ENCODE assay signal across 21 mouse cellular contexts in genomic region chr4:63023465-63023864, GRCm38 (mm10). TPM values are rescaled to one million over a fixed set of nuclear protein-coding genes. Genes with fewer than 3 reads are reported as not detected.
DNase-seq lines count a peak whose midpoint lies in the region; TF ChIP-seq lines count a peak whose summit lies in the region.
"Had no signal": no experiment of that assay in that cellular context is flagged by ENCODE, and none has a peak within 500 bp of the region (broad histone marks: within the 10 kb centered on the region; RNA-seq: fewer than 3 reads in every experiment).

No protein-coding gene starts in this region.

- 95% methylated on average over 7 of the region's 7 CpGs for WGBS in kidney, adult 2 months

- no peak for TF ChIP-seq CTCF in kidney, adult 2 months (conservative IDR thresholded peaks at IDR 0.05; ENCODE audit: insufficient read depth, insufficient read length, low read depth, low read length)

- peaks cover 33% of the 10 kb centered on the region for H3K4me1 ChIP-seq in kidney, adult 2 months (ENCODE audit: control insufficient read depth, insufficient read depth, low read length)
- H3K4me1 ChIP-seq: forebrain, embryonic 12.5 days had no signal

- H3K27ac ChIP-seq in kidney, adult 2 months (ENCODE audit: insufficient read depth, low read depth, low read length), result no peak overlapping the region
- H3K27ac ChIP-seq: embryonic facial prominence, embryonic 13.5 days; embryonic facial prominence, embryonic 15.5 days; forebrain, embryonic 12.5 days had no signal

- TF ChIP-seq POLR2A in kidney, adult 2 months (IDR thresholded peaks at IDR 0.05; ENCODE audit: low read depth, low read length), result no peak

- no peak overlapping the region for H3K4me3 ChIP-seq in kidney, adult 2 months (ENCODE audit: insufficient read depth, low read depth, low read length)
- H3K4me3 ChIP-seq: embryonic facial prominence, embryonic 13.5 days; embryonic facial prominence, embryonic 15.5 days; erythroblast, embryonic 14.5 days; forebrain, embryonic 12.5 days had no signal

- H3K27me3 ChIP-seq in kidney, adult 2 months (replicated peaks; ENCODE audit: control insufficient read depth, insufficient read depth, low read length), result no peaks in the 10 kb centered on the region
- H3K27me3 ChIP-seq: embryonic facial prominence, embryonic 13.5 days; embryonic facial prominence, embryonic 15.5 days; forebrain, embryonic 12.5 days had no signal

- no peaks in the 10 kb centered on the region for H3K36me3 ChIP-seq in kidney, adult 2 months (ENCODE audit: control insufficient read depth, insufficient read depth, low read length)
- H3K36me3 ChIP-seq: embryonic facial prominence, embryonic 15.5 days had no signal

- peak; percentile 51 for DNase-seq in heart, adult 11 months
- no peak for DNase-seq in heart, postnatal 4 days
- peak; percentile 2 for DNase-seq in kidney, adult 11 months
- DNase-seq in kidney, adult 2 months, result no peak
- DNase-seq in urinary bladder, adult 2 months (ENCODE audit: low spot score), result peak; percentile 6
- no peak for DNase-seq in urinary bladder, postnatal 10 days (ENCODE audit: low spot score)
- DNase-seq: adrenal gland, adult 2 months; adrenal gland, postnatal 10 days; adrenal gland, postnatal 25 days; cerebellum, adult 11 months; cerebellum, adult 18-20 months; cerebellum, adult 8-10 months; cerebellum, adult 9-11 months; cerebellum, postnatal 14 days; cerebellum, postnatal 36 days; embryo, embryonic 11 days had no signal

RNA-seq across cellular contexts. Expression of gene Zfp618, which starts 58.1 kb away (rescaled TPM):
- 1 to 10 TPM; 8.0 to 9.3 TPM for total RNA-seq in heart, postnatal 4 days (2021)
- polyA plus RNA-seq in kidney, adult 2 months (2012; rRNA removed), result 7.7 and 10.2 TPM in 2 replicates
- 3.0 TPM in 2 replicates for polyA plus RNA-seq in urinary bladder, adult 2 months (2012; rRNA removed)
- total RNA-seq: MEL had no signal
- polyA plus RNA-seq: erythroblast, embryonic 14.5 days had no signal

Comparison
In these comparisons a context has a peak if more than half of its experiments do, and no peak if none do; other contexts are left out.
1. DNase-seq: peak in heart, adult 11 months (single experiment), kidney, adult 11 months (single experiment) and urinary bladder, adult 2 months (single experiment); none in heart, postnatal 4 days (single experiment), kidney, adult 2 months (single experiment) and urinary bladder, postnatal 10 days (single experiment).